In the genomic region with DNA sequence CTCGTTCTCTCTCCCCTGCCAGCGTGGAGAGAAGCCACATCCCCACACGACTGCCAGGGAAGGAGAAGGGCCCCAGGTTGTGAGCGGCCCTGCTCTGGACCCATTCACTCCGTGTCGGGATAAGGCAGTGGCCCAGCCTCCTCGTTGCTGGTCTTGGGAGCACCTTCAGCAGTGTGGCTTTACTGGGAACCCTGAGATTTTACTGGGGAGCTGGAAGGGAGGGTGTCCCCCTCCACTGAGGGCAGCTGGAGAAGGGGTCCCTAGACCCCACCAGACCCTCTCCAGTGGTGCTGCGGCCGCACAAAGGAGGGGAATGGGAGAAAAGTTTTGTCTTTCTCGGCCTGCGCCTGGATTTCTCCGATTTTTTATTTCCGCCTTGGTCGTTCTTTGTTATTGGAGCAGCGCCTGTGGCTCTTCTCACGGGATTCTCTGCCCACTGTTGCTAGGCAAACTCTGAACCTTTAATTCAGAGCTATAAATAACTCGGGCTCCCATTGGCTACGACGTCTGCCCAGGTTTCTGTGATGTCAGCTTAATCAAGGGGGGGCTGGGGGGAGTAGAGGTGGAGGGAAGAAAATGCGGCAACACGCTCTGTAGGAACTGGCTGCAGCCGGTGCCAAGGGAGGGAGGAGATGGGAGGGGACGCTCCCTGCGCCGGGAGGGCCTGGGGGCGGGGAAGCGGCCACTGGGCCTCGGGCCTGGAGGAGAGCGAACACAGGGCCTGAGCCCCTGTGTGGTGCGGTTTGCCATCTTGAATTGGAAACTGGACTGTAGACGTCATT, we compare ENCODE assay signal across 7 mouse cellular contexts. TPM values are rescaled to one million over a fixed set of nuclear protein-coding genes. Genes with fewer than 3 reads are reported as not detected.
DNase-seq lines count a peak whose midpoint lies in the region; ATAC-seq and TF ChIP-seq lines count a peak whose summit lies in the region.

No protein-coding gene starts in this region.

- 0 out of 2 replicates have a peak, but pooled peaks cover 2% of the 10 kb centered on the region for H3K4me1 ChIP-seq in embryonic facial prominence, embryonic 11.5 days (ENCODE audit: control insufficient read depth, insufficient read depth, low read length)
- peaks cover 27% of the 10 kb centered on the region for H3K4me1 ChIP-seq in limb, embryonic 12.5 days (replicated peaks)
- H3K4me1 ChIP-seq in midbrain, embryonic 15.5 days, result peaks cover 26% of the 10 kb centered on the region
- peaks cover 5% of the 10 kb centered on the region for H3K4me1 ChIP-seq in spleen, adult 2 months (ENCODE audit: control insufficient read depth, insufficient read depth, insufficient read length)

- under 1% methylated on average over 31 of the region's 31 CpGs for WGBS in embryonic facial prominence, embryonic 11.5 days
- under 1% methylated on average over 31 of the region's 31 CpGs for WGBS in limb, embryonic 12.5 days
- under 1% methylated on average over 31 of the region's 31 CpGs for WGBS in midbrain, embryonic 15.5 days
- WGBS in spleen, adult 2 months, result 4% methylated on average over 31 of the region's 31 CpGs

- peak overlapping the region; percentile 99 for H3K27ac ChIP-seq in embryonic facial prominence, embryonic 11.5 days (replicated peaks; ENCODE audit: low read depth, low read length)
- H3K27ac ChIP-seq in limb, embryonic 12.5 days, result peak overlapping the region; percentile 100
- peak overlapping the region; percentile 99 for H3K27ac ChIP-seq in midbrain, embryonic 15.5 days
- peak overlapping the region; percentile 78 for H3K27ac ChIP-seq in spleen, adult 2 months (ENCODE audit: insufficient read depth, low read length)

- peak overlapping the region; percentile 99 for H3K9ac ChIP-seq in embryonic facial prominence, embryonic 11.5 days (replicated peaks; ENCODE audit: low read length)
- peak overlapping the region; percentile 97 for H3K9ac ChIP-seq in limb, embryonic 12.5 days (replicated peaks)
- peak overlapping the region; percentile 93 for H3K9ac ChIP-seq in midbrain, embryonic 15.5 days

- TF ChIP-seq POLR2A in spleen, adult 2 months (IDR thresholded peaks at IDR 0.05; ENCODE audit: low read depth, low read length), result no peak

- peak overlapping the region; percentile 78 for H3K4me3 ChIP-seq in embryonic facial prominence, embryonic 11.5 days (ENCODE audit: low read depth, low read length)
- H3K4me3 ChIP-seq in limb, embryonic 12.5 days (replicated peaks), result peak overlapping the region; percentile 76
- peak overlapping the region; percentile 63 for H3K4me3 ChIP-seq in midbrain, embryonic 15.5 days
- peak overlapping the region; percentile 62 for H3K4me3 ChIP-seq in spleen, adult 2 months (ENCODE audit: extremely low read depth, insufficient read depth, insufficient read length)

- peak overlapping the region; percentile 85 for H3K4me2 ChIP-seq in embryonic facial prominence, embryonic 11.5 days (ENCODE audit: low read depth, low read length)
- H3K4me2 ChIP-seq in limb, embryonic 12.5 days, result peak overlapping the region; percentile 94
- H3K4me2 ChIP-seq in midbrain, embryonic 15.5 days, result peak overlapping the region; percentile 94

- no peak for TF ChIP-seq CTCF in spleen, adult 2 months (IDR thresholded peaks at IDR 0.05; ENCODE audit: extremely low read depth, insufficient read depth, insufficient read length, insufficient replicate concordance)

- H3K36me3 ChIP-seq in embryonic facial prominence, embryonic 11.5 days (replicated peaks; ENCODE audit: control insufficient read depth, insufficient read depth, low read depth, low read length), result peaks cover 5% of the 10 kb centered on the region
- peaks cover 31% of the 10 kb centered on the region for H3K36me3 ChIP-seq in limb, embryonic 12.5 days
- H3K36me3 ChIP-seq in midbrain, embryonic 15.5 days (replicated peaks), result 0 out of 2 replicates have a peak, but pooled peaks cover 7% of the 10 kb centered on the region
- no peaks in the 10 kb centered on the region for H3K36me3 ChIP-seq in spleen, adult 2 months (ENCODE audit: control insufficient read depth, insufficient read depth, low read length)

- DNase-seq in adrenal gland, postnatal 36 days, result peak; percentile 90 to 93
- peak; percentile 98 for DNase-seq in embryonic facial prominence, embryonic 11.5 days (ENCODE audit: low spot score)
- DNase-seq in heart, adult 11 months, result peak; percentile 99
- peak; percentile 88 for DNase-seq in kidney, adult 18-20 months
- DNase-seq in spleen, adult 2 months (ENCODE audit: low read depth in 1 of 2, low spot score in 2 of 2), result peak; percentile 33 to 42

- ATAC-seq in embryonic facial prominence, embryonic 11.5 days (replicated peaks; ENCODE audit: insufficient number of reproducible peaks, low FRiP score, low TSS enrichment, low read depth), result peak; percentile 89
- ATAC-seq in limb, embryonic 12.5 days (ENCODE audit: insufficient number of reproducible peaks, insufficient read depth, low FRiP score, low TSS enrichment, low read depth), result peak; percentile 80
- peak; percentile 78 for ATAC-seq in midbrain, embryonic 15.5 days (replicated peaks)

- no peaks in the 10 kb centered on the region for H3K9me3 ChIP-seq in embryonic facial prominence, embryonic 11.5 days (replicated peaks; ENCODE audit: control insufficient read depth, low read length)
- H3K9me3 ChIP-seq in limb, embryonic 12.5 days, result no peaks in the 10 kb centered on the region
- H3K9me3 ChIP-seq in midbrain, embryonic 15.5 days, result no peaks in the 10 kb centered on the region

- no peaks in the 10 kb centered on the region for H3K27me3 ChIP-seq in embryonic facial prominence, embryonic 11.5 days (ENCODE audit: control insufficient read depth, insufficient read depth, low read length)
- no peaks in the 10 kb centered on the region for H3K27me3 ChIP-seq in limb, embryonic 12.5 days
- H3K27me3 ChIP-seq in midbrain, embryonic 15.5 days (replicated peaks), result no peaks in the 10 kb centered on the region
- H3K27me3 ChIP-seq in spleen, adult 2 months (ENCODE audit: control insufficient read depth, insufficient read depth, low read length), result no peaks in the 10 kb centered on the region

RNA-seq across cellular contexts. Expression of a gene that starts 51.1 kb away (rescaled TPM):
- 1 to 10 TPM; 4.2 to 6.4 TPM for total RNA-seq in adrenal gland, postnatal 36 days (2021)
- polyA plus RNA-seq in embryonic facial prominence, embryonic 11.5 days (2014; fragmentation: Nextera tagmentation; extraction: Ambion mirVana), result 23.7 and 26.7 TPM in 2 replicates
- 15.5 and 16.2 TPM in 2 replicates for polyA plus RNA-seq in limb, embryonic 12.5 days (2016; fragmentation: Nextera tagmentation; extraction: Ambion mirVana)
- 186 and 187 TPM in 2 replicates for polyA plus RNA-seq in midbrain, embryonic 15.5 days (2015; fragmentation: Nextera tagmentation; extraction: Ambion mirVana)
- polyA plus RNA-seq in spleen, adult 2 months (2012; rRNA removed), result 4.2 and 6.1 TPM in 2 replicates

Comparison
In these comparisons a context has a peak if more than half of its experiments do, and no peak if none do; other contexts are left out.
1. Peak in every context shown above with its lines: DNase-seq, ATAC-seq, H3K4me3 ChIP-seq and H3K27ac ChIP-seq.
2. DNase-seq: peak in every context shown above with its lines; median percentile 99 in heart, adult 11 months; 98 in embryonic facial prominence, embryonic 11.5 days; 92 in adrenal gland, postnatal 36 days; 88 in kidney, adult 18-20 months; 38 in spleen, adult 2 months.